Mouse (Mus musculus) erythroblast, embryonic 14.5 days (primary cell): Measurements from ENCODE around the gene B4galnt3. TPM values are rescaled to one million over a fixed set of nuclear protein-coding genes. Genes with fewer than 3 reads are reported as not detected.

Source experiments
- H3K27me3 ChIP-seq: 2 replicates; pipeline ENCODE4 v1.6.1; 2012; ENCODE audit warnings: inconsistent platforms; ENCODE audit not compliant: control insufficient read depth
- H3K36me3 ChIP-seq: 2 replicates; pipeline ENCODE4 v1.6.1; 2012; ENCODE audit warnings: mild to moderate bottlenecking, inconsistent platforms; ENCODE audit not compliant: control insufficient read depth
- H3K4me1 ChIP-seq: 2 replicates; pipeline ENCODE4 v1.6.1; 2012; ENCODE audit warnings: inconsistent platforms; ENCODE audit not compliant: control insufficient read depth
- H3K4me3 ChIP-seq: replicated peaks from 2 replicates; pipeline ENCODE3; 2012; ENCODE audit warnings: moderate library complexity, mild to moderate bottlenecking, inconsistent platforms
- H3K9me3 ChIP-seq: 2 replicates; pipeline ENCODE4 v1.6.1; 2012; ENCODE audit warnings: low read length, inconsistent platforms, mixed read lengths; ENCODE audit not compliant: control insufficient read depth
- GATA1 ChIP-seq: IDR thresholded peaks from 2 replicates; pipeline ENCODE4 v1.6.1; 2012; ENCODE audit warnings: low read length, inconsistent platforms, mixed read lengths
- TAL1 ChIP-seq: IDR thresholded peaks from 3 replicates; pipeline ENCODE4 v1.6.1; 2012; ENCODE audit warnings: low read length, inconsistent platforms, mixed read lengths
- polyA plus RNA-seq: library from polyadenylated mRNA; stranded (reverse); fragments of >175 nt; gene quantifications from 2 replicates; pipeline ENCODE4 v1.2.3, GENCODE M21; 2012

The B4galnt3 gene
- polyA plus RNA-seq, 1 experiment: 0.07 TPM

- Histone ChIP-seq H3K27me3 (peaks cover 23% of the 10 kb centered on the region), H3K4me3 (peak overlapping the region; percentile 58), H3K9me3 (no peaks in the 10 kb centered on the region), H3K4me1 (peaks cover 81% of the 10 kb centered on the region), H3K36me3 (peaks cover 19% of the 10 kb centered on the region)
- TF ChIP-seq GATA1 (no peak), TAL1 (no peak)
Observed at GRCm38 (mm10) chr6:120174028-120174601, 120.2 kb downstream of the B4galnt3 start.

- no peak for TF ChIP-seq GATA1
- TF ChIP-seq TAL1: no peak
- H3K4me1 ChIP-seq: peaks cover 70% of the 10 kb centered on the region
- no peak overlapping the region for H3K4me3 ChIP-seq
Observed at GRCm38 (mm10) chr6:120172294-120173017, 121.9 kb downstream of the B4galnt3 start.

GRCm38 (mm10) chr6:120167574-120167973, 126.8 kb downstream of the B4galnt3 start:
- Histone ChIP-seq H3K36me3 (no peaks in the 10 kb centered on the region), H3K4me1 (peaks cover 37% of the 10 kb centered on the region), H3K9me3 (no peaks in the 10 kb centered on the region)

More at GRCm38 (mm10) chr6:120172294-120173017, 121.9 kb downstream of the B4galnt3 start:
- Histone ChIP-seq H3K9me3 (no peaks in the 10 kb centered on the region), H3K27me3 (peaks cover 37% of the 10 kb centered on the region), H3K36me3 (peaks cover 12% of the 10 kb centered on the region)

GRCm38 (mm10) chr6:120164765-120165164, 129.6 kb downstream of the B4galnt3 start:
- Histone ChIP-seq H3K27me3 (peaks cover 49% of the 10 kb centered on the region), H3K4me1 (peaks cover 28% of the 10 kb centered on the region), H3K4me3 (no peak overlapping the region), H3K36me3 (no peaks in the 10 kb centered on the region), H3K9me3 (no peaks in the 10 kb centered on the region)
- TF ChIP-seq GATA1: no peak
- no peak for TF ChIP-seq TAL1

More at GRCm38 (mm10) chr6:120167574-120167973, 126.8 kb downstream of the B4galnt3 start:
- peaks cover 60% of the 10 kb centered on the region for H3K27me3 ChIP-seq
- H3K4me3 ChIP-seq: no peak overlapping the region
- TF ChIP-seq TAL1 (no peak), GATA1 (no peak)

- Histone ChIP-seq H3K4me1 (peaks cover 34% of the 10 kb centered on the region), H3K9me3 (no peaks in the 10 kb centered on the region), H3K4me3 (no peak overlapping the region), H3K27me3 (peaks cover 40% of the 10 kb centered on the region), H3K36me3 (no peaks in the 10 kb centered on the region)
- TF ChIP-seq TAL1 (no peak), GATA1 (no peak)
Observed at GRCm38 (mm10) chr6:120162928-120163327, 131.4 kb downstream of the B4galnt3 start.

GRCm38 (mm10) chr6:120159133-120159901, 135.0 kb downstream of the B4galnt3 start:
- H3K36me3 ChIP-seq: no peaks in the 10 kb centered on the region
- H3K4me3 ChIP-seq: no peak overlapping the region
- H3K9me3 ChIP-seq: no peaks in the 10 kb centered on the region
- H3K4me1 ChIP-seq: peaks cover 18% of the 10 kb centered on the region
- peaks cover 16% of the 10 kb centered on the region for H3K27me3 ChIP-seq
- TF ChIP-seq TAL1: no peak
- TF ChIP-seq GATA1: no peak

GRCm38 (mm10) chr6:120157479-120157878, 136.9 kb downstream of the B4galnt3 start:
- Histone ChIP-seq H3K4me1 (peaks cover 21% of the 10 kb centered on the region), H3K36me3 (no peaks in the 10 kb centered on the region), H3K27me3 (peaks cover 11% of the 10 kb centered on the region), H3K4me3 (no peak overlapping the region), H3K9me3 (no peaks in the 10 kb centered on the region)
- no peak for TF ChIP-seq TAL1
- TF ChIP-seq GATA1: no peak

GRCm38 (mm10) chr6:120155510-120155909, 138.8 kb downstream of the B4galnt3 start:
- no peaks in the 10 kb centered on the region for H3K36me3 ChIP-seq
- peaks cover 14% of the 10 kb centered on the region for H3K4me1 ChIP-seq
- H3K4me3 ChIP-seq: no peak overlapping the region
- H3K9me3 ChIP-seq: no peaks in the 10 kb centered on the region
- TF ChIP-seq GATA1: no peak
- no peak for TF ChIP-seq TAL1
- peaks cover 5% of the 10 kb centered on the region for H3K27me3 ChIP-seq
